In genomic region chr9:64172816-64173665, GRCm38 (mm10) we compare ENCODE assay signal across 8 mouse cellular contexts. TPM values are rescaled to one million over a fixed set of nuclear protein-coding genes. Genes with fewer than 3 reads are reported as not detected.
DNase-seq lines count a peak whose midpoint lies in the region; ATAC-seq and TF ChIP-seq lines count a peak whose summit lies in the region.

TSS of gene Zwilch (minus strand) at chr9:64173104.
TSS of gene Rpl4 (plus strand) at chr9:64173375.

- under 1% methylated on average over 42 of the region's 42 CpGs for WGBS in heart, embryonic 11.5 days (ENCODE audit: insufficient replicate concordance)
- under 1% methylated on average over 42 of the region's 42 CpGs for WGBS in kidney, embryonic 16.5 days
- WGBS in liver, adult 2 months: under 1% methylated on average over 42 of the region's 42 CpGs

- peak; percentile 84; the same call in 1 of the 2 replicates for TF ChIP-seq POLR2A in liver, adult 2 months (IDR thresholded peaks at IDR 0.05; ENCODE audit: extremely low read depth, insufficient read depth, low read length)
- peak; percentile 88 for TF ChIP-seq POLR2A in myocyte (IDR thresholded peaks at IDR 0.05; ENCODE audit: insufficient read length, low read depth)

- H3K36me3 ChIP-seq in heart, embryonic 11.5 days (ENCODE audit: control insufficient read depth, insufficient read depth, low read length): peaks cover 26% of the 10 kb centered on the region
- peaks cover 37% of the 10 kb centered on the region for H3K36me3 ChIP-seq in kidney, embryonic 16.5 days (ENCODE audit: insufficient read depth, low read length)
- peaks cover 31% of the 10 kb centered on the region for H3K36me3 ChIP-seq in liver, adult 2 months (ENCODE audit: control insufficient read depth, insufficient read depth, low read length)
- peaks cover 34% of the 10 kb centered on the region for H3K36me3 ChIP-seq in myocyte (ENCODE audit: control insufficient read depth, insufficient read depth)
- peaks cover 12% of the 10 kb centered on the region for H3K36me3 ChIP-seq in splenic B cell, adult 2 months (ENCODE audit: control insufficient read depth, insufficient read depth, low read length, poor library complexity, severe bottlenecking)

- peak within 1 kb of the TSS; percentile 68 for H3ac ChIP-seq in myocyte (ENCODE audit: control insufficient read depth, insufficient read length)

- H3K79me2 ChIP-seq in liver, adult 2 months (ENCODE audit: control insufficient read depth, insufficient read depth, low read length): no peaks in the 10 kb centered on the region; the same call in 1 of the 2 replicates
- H3K79me2 ChIP-seq in myocyte (ENCODE audit: control insufficient read depth, insufficient read depth): peaks cover 57% of the 10 kb centered on the region

- H3K4me1 ChIP-seq in heart, embryonic 11.5 days (ENCODE audit: control insufficient read depth, insufficient read depth, low read length): peaks cover 6% of the 10 kb centered on the region; the same call in 1 of the 2 replicates
- H3K4me1 ChIP-seq in kidney, embryonic 16.5 days (ENCODE audit: insufficient read depth, low read length): peaks cover 17% of the 10 kb centered on the region
- peaks cover 6% of the 10 kb centered on the region for H3K4me1 ChIP-seq in liver, adult 2 months (ENCODE audit: control insufficient read depth, insufficient read depth, low read length)

- H3K9me3 ChIP-seq in heart, embryonic 11.5 days (replicated peaks; ENCODE audit: control insufficient read depth, low read length): no peaks in the 10 kb centered on the region
- H3K9me3 ChIP-seq in kidney, embryonic 16.5 days (ENCODE audit: low read length): no peaks in the 10 kb centered on the region

- no peak for TF ChIP-seq CTCF in liver, adult 2 months (IDR thresholded peaks at IDR 0.05; ENCODE audit: low read depth, low read length)

- H3K27me3 ChIP-seq in heart, embryonic 11.5 days (ENCODE audit: control insufficient read depth, insufficient read depth, low read length): no peaks in the 10 kb centered on the region
- no peaks in the 10 kb centered on the region for H3K27me3 ChIP-seq in kidney, embryonic 16.5 days (ENCODE audit: insufficient read depth, low read length)
- H3K27me3 ChIP-seq in liver, adult 2 months (ENCODE audit: control insufficient read depth, insufficient read depth, low read length): no peaks in the 10 kb centered on the region
- H3K27me3 ChIP-seq in myocyte (ENCODE audit: control insufficient read depth, insufficient read depth, insufficient read length): no peaks in the 10 kb centered on the region
- no peaks in the 10 kb centered on the region for H3K27me3 ChIP-seq in splenic B cell, adult 2 months (ENCODE audit: control insufficient read depth, insufficient read depth, low read length, poor library complexity, severe bottlenecking)

- H3K9ac ChIP-seq in heart, embryonic 11.5 days (ENCODE audit: low read depth, low read length): peak within 1 kb of the TSS; percentile 98
- H3K9ac ChIP-seq in kidney, embryonic 16.5 days (replicated peaks; ENCODE audit: low read length): peak within 1 kb of the TSS; percentile 88
- H3K9ac ChIP-seq in liver, adult 2 months (ENCODE audit: low read depth, low read length): peak within 1 kb of the TSS; percentile 79

- ATAC-seq in erythroblast, adult 5-6 weeks (replicated peaks; ENCODE audit: low FRiP score, poor library complexity, severe bottlenecking): peak; percentile 90
- ATAC-seq in heart, embryonic 11.5 days (replicated peaks; ENCODE audit: insufficient number of reproducible peaks, low FRiP score, low TSS enrichment): peak; percentile 76
- ATAC-seq in kidney, embryonic 16.5 days (ENCODE audit: low FRiP score, low TSS enrichment): peak; percentile 88

- H3K27ac ChIP-seq in heart, embryonic 11.5 days (ENCODE audit: low read depth, low read length): peak within 1 kb of the TSS; percentile 90
- peak within 1 kb of the TSS; percentile 98 for H3K27ac ChIP-seq in kidney, embryonic 16.5 days (ENCODE audit: low read length)
- H3K27ac ChIP-seq in liver, adult 2 months (replicated peaks; ENCODE audit: insufficient read depth, low read depth, low read length): peak within 1 kb of the TSS; percentile 72

- H3K4me2 ChIP-seq in heart, embryonic 11.5 days: peak within 1 kb of the TSS; percentile 81
- peak within 1 kb of the TSS; percentile 85 for H3K4me2 ChIP-seq in kidney, embryonic 16.5 days (replicated peaks; ENCODE audit: low read depth, low read length)
- peak within 1 kb of the TSS; percentile 92 for H3K4me2 ChIP-seq in myocyte (ENCODE audit: low read depth)

- peak; percentile 91 for DNase-seq in B cell, adult 2 months
- DNase-seq in brain, adult 2 months (ENCODE audit: low read depth, low spot score): peak; percentile 90
- DNase-seq in liver, adult 2 months (ENCODE audit: extremely low read depth, low read depth, low spot score): peak; percentile 72
- peak; percentile 90 for DNase-seq in splenic B cell, adult 2 months (ENCODE audit: low read depth, low spot score)

- peak within 1 kb of the TSS; percentile 93 for H3K4me3 ChIP-seq in heart, embryonic 11.5 days (ENCODE audit: low read depth, low read length)
- H3K4me3 ChIP-seq in kidney, embryonic 16.5 days (ENCODE audit: low read length): peak within 1 kb of the TSS; percentile 65
- H3K4me3 ChIP-seq in liver, adult 2 months (ENCODE audit: insufficient read depth, low read depth, low read length): peak within 1 kb of the TSS; percentile 67
- peak within 1 kb of the TSS; percentile 99 for H3K4me3 ChIP-seq in myocyte

TF ChIP-seq in myocyte, 11 proteins besides CTCF, POLR2A, EP300 and RAD21:
- TF ChIP-seq REST (IDR thresholded peaks at IDR 0.05; ENCODE audit: insufficient read depth, insufficient read length) (peak; percentile 27), MAX (IDR thresholded peaks at IDR 0.05; ENCODE audit: low read depth) (no peak), POLR2AphosphoS2 (IDR thresholded peaks at IDR 0.05; ENCODE audit: insufficient read length, low read depth) (peak; percentile 95), E2F4 (IDR thresholded peaks at IDR 0.05; ENCODE audit: insufficient read depth) (peak; percentile 98), MYOD1 (IDR thresholded peaks at IDR 0.05; ENCODE audit: control insufficient read depth in 1 of 3, insufficient read length in 2 of 3, low read depth in 2 of 3) (no peak)
TF ChIP-seq in myocyte: peak in this region for 3.

RNA-seq across cellular contexts. Expression of gene Zwilch, which starts in this region (rescaled TPM):
- 17.3 and 19.6 TPM in 2 replicates for total RNA-seq in erythroblast, adult 5-6 weeks (2015; ENCODE audit: low replicate concordance)
- total RNA-seq in erythroblast, adult 5-6 weeks (2017; ENCODE audit: low replicate concordance): 41.9 and 48.5 TPM in 2 replicates
- polyA plus RNA-seq in heart, embryonic 11.5 days (2014; fragmentation: Nextera tagmentation; extraction: Ambion mirVana): 24.3 and 28.5 TPM in 2 replicates
- polyA plus RNA-seq in kidney, embryonic 16.5 days (2015; fragmentation: Nextera tagmentation; extraction: Ambion mirVana): 26.8 and 32.1 TPM in 2 replicates
- 0.94 and 1.6 TPM in 2 replicates for total RNA-seq in liver, adult 2 months (2014; rRNA removed)
- polyA plus RNA-seq in liver, adult 2 months (2012; rRNA removed): 0.12 and 0.25 TPM in 2 replicates
- polyA plus RNA-seq in myocyte (2012; fragmentation: generic; extraction: Trizol): 7.1 TPM

RNA-seq across cellular contexts. Expression of gene Rpl4, which starts in this region (rescaled TPM):
- total RNA-seq in erythroblast, adult 5-6 weeks (2015; ENCODE audit: low replicate concordance): 751 and 812 TPM in 2 replicates
- 573 and 578 TPM in 2 replicates for total RNA-seq in erythroblast, adult 5-6 weeks (2017; ENCODE audit: low replicate concordance)
- polyA plus RNA-seq in heart, embryonic 11.5 days (2014; fragmentation: Nextera tagmentation; extraction: Ambion mirVana): 980 and 988 TPM in 2 replicates
- polyA plus RNA-seq in kidney, embryonic 16.5 days (2015; fragmentation: Nextera tagmentation; extraction: Ambion mirVana): 1,111 and 1,181 TPM in 2 replicates
- total RNA-seq in liver, adult 2 months (2014; rRNA removed): 401 and 408 TPM in 2 replicates
- 250 and 270 TPM in 2 replicates for polyA plus RNA-seq in liver, adult 2 months (2012; rRNA removed)
- 1,028 TPM for polyA plus RNA-seq in myocyte (2012; fragmentation: generic; extraction: Trizol)

Comparison
In these comparisons a context has a peak if more than half of its experiments do, and no peak if none do; other contexts are left out.
1. Peak in every context shown above with its lines: DNase-seq, ATAC-seq, H3K4me3 ChIP-seq and H3K27ac ChIP-seq.